In genomic region chr6:50948061-50948460, GRCm38 (mm10) we compare ENCODE assay signal across 25 mouse cellular contexts.
A peak's percentile ranks its signal among the peaks of the same experiment; 100 is the strongest.
DNase-seq lines count a peak whose midpoint lies in the region; ATAC-seq lines count a peak whose summit lies in the region.
"Had no signal": no experiment of that assay in that cellular context is flagged by ENCODE, and none has a peak within 500 bp of the region (broad histone marks: within the 10 kb centered on the region; RNA-seq: fewer than 3 reads in every experiment).

No protein-coding gene starts in this region.

- WGBS in hindbrain, embryonic 11.5 days, result 32% methylated on average over 4 of the region's 4 CpGs
- WGBS in hindbrain, embryonic 14.5 days, result 43% methylated on average over 4 of the region's 4 CpGs
- 68% methylated on average over 4 of the region's 4 CpGs for WGBS in embryonic facial prominence, embryonic 10.5 days

- intact Hi-C loops in heart, postnatal 36 days (cut with DNase I), result no loop called here

- no peak for ATAC-seq in hindbrain, embryonic 11.5 days (ENCODE audit: low FRiP score)
- no peak for ATAC-seq in hindbrain, embryonic 14.5 days (ENCODE audit: low FRiP score)
- ATAC-seq: activated CD4-positive, CD25-positive, alpha-beta regulatory T cell, adult 4 months; forebrain, embryonic 13.5 days; forebrain, embryonic 15.5 days; forebrain, postnatal 0 days; Patski had no signal

- H3K4me1 ChIP-seq in hindbrain, embryonic 11.5 days (replicated peaks; ENCODE audit: control insufficient read depth, insufficient read depth, low read length), result no peaks in the 10 kb centered on the region; the same call in 1 of the 2 replicates
- no peaks in the 10 kb centered on the region; the same call in 1 of the 2 replicates for H3K4me1 ChIP-seq in hindbrain, embryonic 14.5 days (replicated peaks; ENCODE audit: control insufficient read depth, insufficient read depth, low read length)
- H3K4me1 ChIP-seq in embryonic facial prominence, embryonic 10.5 days, result peaks cover 21% of the 10 kb centered on the region

- H3K36me3 ChIP-seq in hindbrain, embryonic 11.5 days (ENCODE audit: control insufficient read depth, insufficient read depth, low read length), result no peaks in the 10 kb centered on the region
- H3K36me3 ChIP-seq in hindbrain, embryonic 14.5 days (replicated peaks; ENCODE audit: control insufficient read depth, insufficient read depth), result no peaks in the 10 kb centered on the region
- H3K36me3 ChIP-seq in embryonic facial prominence, embryonic 10.5 days (replicated peaks), result no peaks in the 10 kb centered on the region
- H3K36me3 ChIP-seq: embryonic facial prominence, embryonic 12.5 days; forebrain, embryonic 15.5 days; G1E had no signal

- peak; percentile 82 for DNase-seq in heart, adult 11 months
- DNase-seq in heart, postnatal 36 days, result no peak
- DNase-seq in hindbrain, embryonic 11.5 days (ENCODE audit: low spot score), result no peak
- DNase-seq in hindbrain, embryonic 14.5 days (ENCODE audit: low spot score), result no peak
- peak; percentile 8 for DNase-seq in adipocyte (ENCODE audit: low spot score)
- DNase-seq in embryonic facial prominence, embryonic 10.5 days (ENCODE audit: low spot score), result no peak
- no peak for DNase-seq in frontal cortex, postnatal 14 days (ENCODE audit: low spot score in 2 of 2)
- DNase-seq: adrenal gland, adult 2 months; adrenal gland, postnatal 10 days; adrenal gland, postnatal 25 days; cerebellum, adult 11 months; cerebellum, adult 18-20 months; cerebellum, adult 8-10 months; cerebellum, adult 9-11 months; cerebellum, postnatal 14 days; cerebellum, postnatal 36 days; embryo, embryonic 11 days; forebrain, postnatal 0 days had no signal

- no peak overlapping the region for H3K9ac ChIP-seq in hindbrain, embryonic 11.5 days (ENCODE audit: low read depth, low read length)
- no peak overlapping the region for H3K9ac ChIP-seq in hindbrain, embryonic 14.5 days
- H3K9ac ChIP-seq: embryonic facial prominence, embryonic 12.5 days; forebrain, embryonic 13.5 days; forebrain, embryonic 15.5 days; forebrain, postnatal 0 days had no signal

- 0 out of 2 replicates have a peak overlapping the region, but pooled peaks have one; percentile 7 for H3K27ac ChIP-seq in hindbrain, embryonic 11.5 days (ENCODE audit: low read depth, low read length)
- no peak overlapping the region for H3K27ac ChIP-seq in hindbrain, embryonic 14.5 days
- peak overlapping the region; percentile 82 for H3K27ac ChIP-seq in embryonic facial prominence, embryonic 10.5 days (replicated peaks)
- H3K27ac ChIP-seq: embryonic facial prominence, embryonic 12.5 days; forebrain, embryonic 13.5 days; forebrain, embryonic 15.5 days had no signal

- no peaks in the 10 kb centered on the region for H3K9me3 ChIP-seq in hindbrain, embryonic 11.5 days (ENCODE audit: control insufficient read depth, low read length)
- H3K9me3 ChIP-seq in hindbrain, embryonic 14.5 days (ENCODE audit: control insufficient read depth, low read length), result no peaks in the 10 kb centered on the region
- H3K9me3 ChIP-seq in embryonic facial prominence, embryonic 10.5 days, result no peaks in the 10 kb centered on the region
- H3K9me3 ChIP-seq: embryonic facial prominence, embryonic 12.5 days; forebrain, embryonic 13.5 days; forebrain, embryonic 15.5 days; G1E had no signal

- no peak overlapping the region for H3K4me3 ChIP-seq in hindbrain, embryonic 11.5 days (ENCODE audit: low read depth, low read length)
- no peak overlapping the region for H3K4me3 ChIP-seq in hindbrain, embryonic 14.5 days (replicated peaks; ENCODE audit: low read length)
- no peak overlapping the region for H3K4me3 ChIP-seq in embryonic facial prominence, embryonic 10.5 days
- H3K4me3 ChIP-seq: embryonic facial prominence, embryonic 12.5 days; forebrain, embryonic 13.5 days; forebrain, embryonic 15.5 days had no signal

- H3K4me2 ChIP-seq in hindbrain, embryonic 11.5 days (replicated peaks; ENCODE audit: low read depth, low read length), result no peak overlapping the region
- H3K4me2 ChIP-seq in hindbrain, embryonic 14.5 days (replicated peaks), result no peak overlapping the region
- H3K4me2 ChIP-seq: embryonic facial prominence, embryonic 12.5 days; forebrain, embryonic 13.5 days; forebrain, embryonic 15.5 days had no signal

- no peaks in the 10 kb centered on the region for H3K27me3 ChIP-seq in hindbrain, embryonic 11.5 days (ENCODE audit: control insufficient read depth, insufficient read depth, low read length)
- H3K27me3 ChIP-seq in hindbrain, embryonic 14.5 days (ENCODE audit: control insufficient read depth, insufficient read depth, low read length), result no peaks in the 10 kb centered on the region
- no peaks in the 10 kb centered on the region for H3K27me3 ChIP-seq in embryonic facial prominence, embryonic 10.5 days (replicated peaks; ENCODE audit: low read depth, poor library complexity, severe bottlenecking)
- H3K27me3 ChIP-seq: CH12.LX; embryonic facial prominence, embryonic 12.5 days; forebrain, embryonic 13.5 days; forebrain, embryonic 15.5 days; Patski had no signal

Comparison
In these comparisons a context has a peak if more than half of its experiments do, and no peak if none do; other contexts are left out.
1. DNase-seq: peak in heart, adult 11 months (single experiment) and adipocyte (single experiment); none in heart, postnatal 36 days (0 of 2), hindbrain, embryonic 11.5 days (single experiment), hindbrain, embryonic 14.5 days (single experiment), embryonic facial prominence, embryonic 10.5 days (single experiment) and frontal cortex, postnatal 14 days (0 of 2).